Mouse (Mus musculus) brown adipose tissue, adult 24 weeks (tissue): Measurements from ENCODE around the gene Naa20. TPM values are rescaled to one million over a fixed set of nuclear protein-coding genes. Genes with fewer than 3 reads are reported as not detected.
"Not testable (repeated sequence)": the region's sequence is repeated elsewhere in the genome, so short reads cannot be mapped to it uniquely, and the experiment has no call there.

ENCODE experiments used
- H3K27ac ChIP-seq: fragments of 200-500 bp; replicated peaks from 2 replicates; pipeline ENCODE4 v1.5.1; 2012; ENCODE audit warnings: low read depth, mild to moderate bottlenecking, low read length
- H3K4me1 ChIP-seq: fragments of 200-500 bp; 2 replicates; pipeline ENCODE4 v1.6.1; 2012; ENCODE audit warnings: low read length, mixed read lengths; ENCODE audit not compliant: control insufficient read depth, insufficient read depth, insufficient read length
- H3K4me3 ChIP-seq: fragments of 200-500 bp; 2 replicates; pipeline ENCODE4 v1.5.1; 2012; ENCODE audit warnings: low read depth, mild to moderate bottlenecking, low read length, moderate library complexity; ENCODE audit not compliant: insufficient read depth
- polyA plus RNA-seq: library from polyadenylated mRNA; stranded (reverse); fragments of >200 nt; gene quantifications from 2 replicates; pipeline ENCODE4 v1.2.4, GENCODE M21; 2012; ENCODE audit not compliant: missing spikeins, insufficient read depth, insufficient read length

Gene Naa20
- polyA plus RNA-seq, 1 experiment = 112 TPM

DNA sequence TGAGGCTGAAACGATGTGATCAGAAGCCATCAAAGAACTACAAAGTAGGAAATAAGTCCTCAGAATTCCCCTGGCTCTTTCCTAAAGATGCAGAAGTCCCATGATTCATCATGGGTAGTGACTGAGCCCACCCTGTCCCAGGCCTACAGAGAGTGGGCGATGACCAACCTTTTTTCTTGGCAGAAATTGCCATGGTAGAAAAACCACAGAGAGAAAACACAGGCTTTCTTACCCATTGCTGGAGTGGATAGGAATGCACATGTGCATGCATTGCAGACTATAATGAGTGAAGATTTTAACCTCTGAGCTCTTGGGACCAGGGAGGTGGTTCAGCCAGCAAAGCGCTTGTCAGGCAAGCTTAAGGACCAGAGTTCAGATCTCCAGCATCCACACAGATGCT, 24.7 kb upstream of the Naa20 start:
- peaks cover 19% of the 10 kb centered on the region for H3K4me1 ChIP-seq
- H3K4me3 ChIP-seq = no peak overlapping the region
- no peak overlapping the region for H3K27ac ChIP-seq

DNA sequence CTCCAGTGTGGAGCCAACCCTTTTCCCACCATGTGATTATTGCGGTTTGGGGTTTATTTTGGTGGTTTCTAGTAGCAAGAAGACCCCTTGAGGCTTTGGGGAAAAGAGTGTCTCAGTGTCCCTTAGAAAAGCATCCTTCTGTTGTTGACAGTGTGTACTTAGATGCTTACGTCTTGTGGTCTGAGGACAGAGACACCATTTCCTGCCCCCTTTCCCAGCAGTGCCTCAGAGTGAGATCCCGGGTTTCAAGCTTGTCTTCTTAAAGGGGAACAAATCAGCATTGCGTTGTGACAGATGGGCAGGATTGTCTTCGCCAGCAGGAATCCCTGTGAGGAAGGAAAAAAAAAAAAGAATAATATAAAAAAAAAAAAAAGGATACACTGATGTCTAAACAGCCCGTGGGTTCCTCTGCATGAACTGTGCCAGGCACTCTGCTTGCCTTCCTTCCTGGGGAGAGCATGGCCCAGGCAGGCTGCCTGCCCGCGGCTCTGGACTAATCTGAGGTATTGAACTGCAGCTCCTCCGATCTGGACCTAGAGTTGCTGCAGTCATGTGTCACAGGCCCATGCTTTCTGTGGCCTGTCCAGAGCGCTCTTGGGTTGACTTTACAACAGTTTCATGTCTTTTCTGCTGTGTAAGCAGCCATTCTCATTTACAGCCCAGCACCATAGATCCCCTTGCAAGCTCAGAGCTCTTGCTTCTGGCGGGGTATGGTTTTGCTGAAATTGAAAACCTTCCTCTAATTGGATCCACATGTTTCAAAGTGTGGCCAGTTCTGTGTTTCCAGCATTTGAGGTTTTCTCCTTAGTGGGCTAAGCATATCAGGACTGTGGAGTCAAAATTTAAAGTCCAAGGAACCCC, 20.8 kb upstream of the Naa20 start:
- H3K27ac ChIP-seq = peak overlapping the region; percentile 64
- H3K4me1 ChIP-seq = peaks cover 38% of the 10 kb centered on the region
- no peak overlapping the region for H3K4me3 ChIP-seq

DNA sequence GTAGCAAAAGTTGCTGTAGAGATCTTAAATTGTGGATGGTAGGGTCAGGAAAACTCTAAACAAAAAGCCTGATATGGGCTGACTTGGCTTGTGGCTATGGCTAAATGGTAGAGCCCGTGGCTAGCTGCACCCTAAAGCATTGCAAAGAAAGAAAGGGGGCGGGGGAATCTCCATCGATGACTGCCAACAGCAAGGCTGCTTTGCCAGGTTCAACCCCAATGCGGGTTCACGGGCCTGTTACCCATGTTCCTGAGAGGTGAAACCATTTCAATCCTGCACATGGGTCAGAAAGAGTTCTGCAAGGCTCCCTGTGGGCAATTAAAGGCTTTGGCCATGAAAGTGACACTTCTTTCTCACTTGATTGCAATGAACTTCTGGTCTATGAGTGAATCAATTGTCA, 20.0 kb upstream of the Naa20 start:
- Histone ChIP-seq H3K27ac (no peak overlapping the region), H3K4me1 (peaks cover 38% of the 10 kb centered on the region), H3K4me3 (no peak overlapping the region)

DNA sequence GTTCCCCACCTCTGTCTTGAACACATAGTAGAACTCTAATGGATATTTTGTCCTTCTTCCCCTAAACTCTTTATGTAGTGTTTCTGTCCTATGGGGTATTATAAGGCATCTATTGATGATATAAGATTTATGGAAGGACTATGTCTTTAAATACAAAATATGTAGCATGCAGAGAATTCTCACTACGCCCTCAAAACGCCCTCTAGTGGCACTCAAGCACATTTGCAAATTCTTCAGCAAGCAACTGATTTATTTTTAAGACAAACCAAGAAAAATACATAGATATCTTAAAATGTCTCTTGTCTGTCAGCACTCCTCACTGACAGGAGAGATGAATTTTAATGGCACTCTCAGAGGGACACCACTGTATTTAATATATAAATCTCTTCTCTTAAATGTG, 19.5 kb upstream of the Naa20 start:
- Histone ChIP-seq H3K27ac (peak overlapping the region; percentile 79), H3K4me1 (peaks cover 38% of the 10 kb centered on the region), H3K4me3 (no peak overlapping the region)

- Histone ChIP-seq H3K27ac (peak overlapping the region; percentile 87), H3K4me1 (peaks cover 51% of the 10 kb centered on the region), H3K4me3 (no peak overlapping the region)
These were observed 17.6 kb upstream of the Naa20 start for GRCm38 (mm10) chr2:145884036-145884912.

GRCm38 (mm10) chr2:145884913-145885785, 16.8 kb upstream of the Naa20 start:
- Histone ChIP-seq H3K4me1 (peaks cover 55% of the 10 kb centered on the region), H3K4me3 (no peak overlapping the region), H3K27ac (peak overlapping the region; percentile 87)

- no peak overlapping the region for H3K4me3 ChIP-seq
- H3K27ac ChIP-seq = peak overlapping the region; percentile 87
- H3K4me1 ChIP-seq = peaks cover 39% of the 10 kb centered on the region
These were observed 13.7 kb upstream of the Naa20 start for GRCm38 (mm10) chr2:145887937-145888765.

- Histone ChIP-seq H3K4me3 (no peak overlapping the region), H3K4me1 (peaks cover 34% of the 10 kb centered on the region), H3K27ac (peak overlapping the region; percentile 87)
These were observed 13.0 kb upstream of the Naa20 start for GRCm38 (mm10) chr2:145888766-145889480.

- Histone ChIP-seq H3K4me1 (peaks cover 20% of the 10 kb centered on the region), H3K4me3 (no peak overlapping the region), H3K27ac (no peak overlapping the region)
These were observed 11.3 kb upstream of the Naa20 start for GRCm38 (mm10) chr2:145890571-145890970.

DNA sequence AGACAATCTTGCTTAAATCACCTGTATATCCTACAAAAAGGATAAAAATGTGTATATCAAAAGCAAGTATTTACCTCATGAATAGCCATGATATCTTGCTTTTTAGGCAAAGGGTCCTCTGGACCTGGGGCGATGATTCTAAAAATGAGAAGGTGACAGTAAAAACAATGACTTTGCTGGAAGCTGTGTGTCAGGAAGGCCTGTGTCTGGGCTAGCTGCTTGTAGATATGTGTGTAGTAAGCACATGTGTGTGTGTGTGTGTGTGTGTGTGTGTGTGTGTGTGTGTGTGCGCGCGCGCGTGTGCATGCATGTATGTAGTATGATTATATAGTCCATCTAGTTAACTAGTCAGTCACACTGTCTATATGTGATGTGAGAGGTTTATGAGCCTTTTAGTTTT, 8.1 kb upstream of the Naa20 start:
- Histone ChIP-seq H3K27ac (no peak overlapping the region), H3K4me1 (peaks cover 9% of the 10 kb centered on the region), H3K4me3 (no peak overlapping the region)

DNA sequence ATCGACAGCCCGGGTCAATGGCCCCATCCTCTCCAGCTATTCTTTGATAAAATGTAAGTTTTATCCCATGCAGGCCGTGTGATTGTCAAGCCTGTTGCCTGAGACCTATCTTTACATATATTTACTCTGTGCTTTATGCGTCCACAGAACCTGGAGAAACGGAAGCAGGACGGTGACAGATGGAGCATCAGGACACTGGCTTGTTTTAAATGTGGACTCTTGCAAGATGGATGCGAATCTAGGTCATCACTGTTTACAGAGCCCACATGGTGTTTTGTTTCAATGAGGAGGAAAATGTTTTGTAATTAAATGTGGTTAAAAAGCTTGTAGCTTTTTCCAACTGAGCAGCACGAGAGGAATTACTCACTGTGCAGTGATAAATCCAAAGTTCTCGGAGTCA, 3.8 kb upstream of the Naa20 start:
- Histone ChIP-seq H3K27ac (no peak overlapping the region), H3K4me3 (no peak overlapping the region), H3K4me1 (no peaks in the 10 kb centered on the region)

DNA sequence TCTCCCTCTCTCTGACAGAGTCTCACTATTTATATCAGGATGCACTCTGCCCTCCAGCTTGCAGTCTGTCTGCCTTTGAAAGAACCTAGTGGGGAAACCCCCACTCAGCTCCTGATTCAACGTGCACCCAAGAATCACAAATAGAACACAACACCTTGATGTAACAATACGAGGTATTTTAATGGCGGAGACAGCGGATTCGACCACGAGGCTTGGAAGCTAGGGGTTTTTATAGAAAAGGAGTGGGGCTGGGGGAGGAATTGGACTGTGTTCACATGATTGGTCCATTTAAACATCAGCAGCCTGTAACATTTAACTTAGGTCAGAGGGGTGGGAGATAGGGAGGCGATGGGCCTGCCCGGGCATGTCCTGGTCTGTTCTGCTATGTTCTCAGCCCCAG, 1.6 kb upstream of the Naa20 start:
- H3K4me1 ChIP-seq, H3K4me3 ChIP-seq, H3K27ac ChIP-seq: not testable (repeated sequence)

- Histone ChIP-seq H3K4me1 (peaks cover 7% of the 10 kb centered on the region), H3K27ac (peak overlapping the region; percentile 98), H3K4me3 (peak overlapping the region; percentile 97)
These were observed 1.4 kb downstream of the Naa20 start for GRCm38 (mm10) chr2:145903061-145903901.
